Mouse (Mus musculus) G1E (cell line): Measurements from ENCODE around the gene Nle1.

ENCODE experiments used
- CTCF ChIP-seq: IDR thresholded peaks from 2 replicates; pipeline ENCODE4 v1.5.1; 2012; ENCODE audit warnings: low read depth, low read length, inconsistent platforms, mixed read lengths
- GATA1 ChIP-seq: IDR thresholded peaks from 2 replicates; pipeline ENCODE4 v1.6.1; 2012; ENCODE audit warnings: borderline replicate concordance, low read length, inconsistent platforms, mixed read lengths
- POLR2AphosphoS5 ChIP-seq: IDR thresholded peaks from 2 replicates; pipeline ENCODE4 v1.6.1; 2012; ENCODE audit warnings: low read depth, low read length, inconsistent platforms; ENCODE audit not compliant: insufficient replicate concordance
- TAL1 ChIP-seq: conservative IDR thresholded peaks from 2 replicates; pipeline ENCODE4 v1.6.1; 2012; ENCODE audit warnings: low read depth, low read length, inconsistent platforms, mixed read lengths

- no peak for TF ChIP-seq CTCF
- TF ChIP-seq TAL1 = no peak
- TF ChIP-seq GATA1 = no peak
- no peak for TF ChIP-seq POLR2AphosphoS5
Observed at GRCm38 (mm10) chr11:82852115-82852514, 56.1 kb downstream of the Nle1 start.
